Mouse (Mus musculus) forebrain, embryonic 13.5 days (tissue): ENCODE data around the gene Dgki. TPM values are rescaled to one million over a fixed set of nuclear protein-coding genes. Genes with fewer than 3 reads are reported as not detected.
A peak's percentile ranks its signal among the peaks of the same experiment; 100 is the strongest.

Experiments
- ATAC-seq: fragments of 200-750 bp; cut with Nextera tagmentation; 2 replicates; pipeline ENCODE4 v1.8.0; 2017
- H3K27ac ChIP-seq: fragments of 300-500 bp; sonication (generic); 2 replicates; pipeline ENCODE4 v1.5.1; 2015; ENCODE audit warnings: inconsistent platforms, mild to moderate bottlenecking, moderate library complexity
- H3K27me3 ChIP-seq: fragments of 300-500 bp; sonication (generic); 2 replicates; pipeline ENCODE4 v1.6.1; 2015; ENCODE audit warnings: mild to moderate bottlenecking, inconsistent platforms
- H3K36me3 ChIP-seq: fragments of 300-500 bp; sonication (generic); 2 replicates; pipeline ENCODE4 v1.6.1; 2015; ENCODE audit warnings: mild to moderate bottlenecking, inconsistent platforms; ENCODE audit not compliant: poor library complexity, severe bottlenecking
- H3K4me1 ChIP-seq: fragments of 300-500 bp; sonication (generic); 2 replicates; pipeline ENCODE4 v1.6.1; 2015; ENCODE audit warnings: inconsistent platforms
- H3K4me2 ChIP-seq: fragments of 300-500 bp; sonication (generic); 2 replicates; pipeline ENCODE4 v1.6.1; 2015; ENCODE audit warnings: inconsistent platforms, mild to moderate bottlenecking, moderate library complexity
- H3K4me3 ChIP-seq: fragments of 300-500 bp; sonication (generic); 2 replicates; pipeline ENCODE4 v1.5.1; 2015; ENCODE audit warnings: mild to moderate bottlenecking, inconsistent platforms
- H3K9ac ChIP-seq: fragments of 300-500 bp; sonication (generic); 2 replicates; pipeline ENCODE4 v1.6.1; 2015; ENCODE audit warnings: mild to moderate bottlenecking, inconsistent platforms
- H3K9me3 ChIP-seq: fragments of 300-500 bp; sonication (generic); replicated peaks from 2 replicates; pipeline ENCODE4 v1.6.1; 2016; ENCODE audit warnings: inconsistent platforms
- WGBS: fragments of 180-500 bp; shearing (Covaris S2); methylation state at CpG from one replicate; pipeline ENCODE4 v1.1.7; 2015; 5-methylcytosine and 5-hydroxymethylcytosine counted together
- polyA plus RNA-seq: library from polyadenylated mRNA; unstranded; fragments of >200 nt; fragmentation: Nextera tagmentation; extraction: Ambion mirVana; gene quantifications from 2 replicates; pipeline ENCODE4 v1.2.1, GENCODE M21; 2015

The Dgki gene
- polyA plus RNA-seq, 1 experiment from 2014 or later, result 4.3 TPM

DNA sequence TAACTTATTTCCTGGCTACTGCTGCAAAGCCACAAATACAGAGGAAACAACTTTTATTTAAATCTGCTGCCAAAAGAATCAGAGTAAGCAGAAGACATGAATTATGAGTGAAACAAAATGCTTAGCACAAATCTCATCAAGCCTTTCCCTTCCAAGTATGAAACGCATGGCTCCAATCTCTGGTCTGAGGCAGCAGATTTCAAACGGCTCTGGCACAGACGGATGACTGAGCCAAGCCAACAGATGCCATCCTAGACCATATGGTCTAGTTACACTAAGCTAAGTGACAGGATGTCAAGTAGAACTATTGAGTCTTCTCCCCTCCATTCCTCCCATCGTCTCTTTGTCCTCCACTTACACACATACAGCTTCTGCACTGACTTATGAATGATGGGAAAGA, 373.5 kb downstream of the Dgki start:
- H3K27ac ChIP-seq, result 0 out of 2 replicates have a peak overlapping the region, but pooled peaks have one; percentile 8
- ATAC-seq, result peak; percentile 88
- H3K9me3 ChIP-seq, result no peaks in the 10 kb centered on the region
- 73% methylated on average over 4 of the region's 4 CpGs for WGBS
- peaks cover 19% of the 10 kb centered on the region for H3K4me1 ChIP-seq
- no peak overlapping the region for H3K9ac ChIP-seq
- no peaks in the 10 kb centered on the region for H3K27me3 ChIP-seq
- no peak overlapping the region for H3K4me3 ChIP-seq
- H3K36me3 ChIP-seq, result no peaks in the 10 kb centered on the region
- no peak overlapping the region for H3K4me2 ChIP-seq

GRCm38 (mm10) chr6:36922006-36922405, 378.0 kb downstream of the Dgki start:
- H3K9me3 ChIP-seq, result peaks cover 5% of the 10 kb centered on the region
- H3K4me1 ChIP-seq, result peaks cover 3% of the 10 kb centered on the region; the same call in 1 of the 2 replicates
- H3K36me3 ChIP-seq, result peaks cover 7% of the 10 kb centered on the region; the same call in 1 of the 2 replicates
- no peaks in the 10 kb centered on the region for H3K27me3 ChIP-seq
- ATAC-seq, result no peak
- H3K4me2 ChIP-seq, result no peak overlapping the region
- H3K9ac ChIP-seq, result no peak overlapping the region
- 91% methylated on average over 4 of the region's 4 CpGs for WGBS
- H3K27ac ChIP-seq, result no peak overlapping the region
- no peak overlapping the region for H3K4me3 ChIP-seq

GRCm38 (mm10) chr6:36911586-36911985, 388.4 kb downstream of the Dgki start:
- H3K9ac ChIP-seq, result no peak overlapping the region
- no peaks in the 10 kb centered on the region for H3K36me3 ChIP-seq
- no peak overlapping the region for H3K4me2 ChIP-seq
- H3K27me3 ChIP-seq, result no peaks in the 10 kb centered on the region
- H3K4me1 ChIP-seq, result peaks cover 7% of the 10 kb centered on the region; the same call in 1 of the 2 replicates
- 23% methylated on average over 6 of the region's 6 CpGs for WGBS
- no peak overlapping the region for H3K4me3 ChIP-seq
- H3K9me3 ChIP-seq, result no peaks in the 10 kb centered on the region
- ATAC-seq, result no peak
- no peak overlapping the region for H3K27ac ChIP-seq

GRCm38 (mm10) chr6:36907191-36907590, 392.8 kb downstream of the Dgki start:
- Histone ChIP-seq H3K27ac (no peak overlapping the region), H3K4me1 (peaks cover 17% of the 10 kb centered on the region), H3K9ac (no peak overlapping the region), H3K36me3 (no peaks in the 10 kb centered on the region), H3K27me3 (no peaks in the 10 kb centered on the region), H3K9me3 (no peaks in the 10 kb centered on the region), H3K4me3 (no peak overlapping the region), H3K4me2 (no peak overlapping the region)
- ATAC-seq, result no peak
- WGBS, result 76% methylated on average over 3 of the region's 3 CpGs

- Histone ChIP-seq H3K27me3 (no peaks in the 10 kb centered on the region), H3K9ac (no peak overlapping the region), H3K36me3 (no peaks in the 10 kb centered on the region), H3K4me3 (no peak overlapping the region), H3K27ac (no peak overlapping the region), H3K4me1 (peaks cover 10% of the 10 kb centered on the region), H3K9me3 (no peaks in the 10 kb centered on the region), H3K4me2 (no peak overlapping the region)
- ATAC-seq, result no peak
- 94% methylated on average over 3 of the region's 3 CpGs for WGBS
These were observed 394.0 kb downstream of the Dgki start for GRCm38 (mm10) chr6:36905965-36906364.

DNA sequence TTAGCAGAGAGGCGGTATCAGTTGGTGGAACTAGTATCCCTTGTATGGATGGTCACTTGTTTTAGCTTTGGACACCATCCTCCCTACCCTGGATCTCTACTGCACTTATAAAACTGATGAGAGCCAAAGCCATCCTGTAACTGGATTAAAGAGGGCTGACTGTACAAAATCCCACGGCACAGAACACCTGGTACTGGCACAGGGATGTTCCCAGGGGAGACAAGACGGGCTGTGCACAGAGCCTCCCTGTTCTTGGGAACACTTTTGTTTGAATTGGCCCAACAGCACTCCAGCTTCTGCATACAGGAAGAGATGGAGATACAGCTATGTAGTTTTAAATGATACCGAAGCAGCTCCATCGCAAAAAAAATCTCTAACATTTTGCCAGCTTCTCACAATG, 395.1 kb downstream of the Dgki start:
- H3K27ac ChIP-seq, result no peak overlapping the region
- no peaks in the 10 kb centered on the region for H3K9me3 ChIP-seq
- H3K4me1 ChIP-seq, result peaks cover 10% of the 10 kb centered on the region
- H3K4me3 ChIP-seq, result no peak overlapping the region
- WGBS, result 88% methylated on average over 5 of the region's 5 CpGs
- ATAC-seq, result no peak
- H3K9ac ChIP-seq, result no peak overlapping the region
- no peaks in the 10 kb centered on the region for H3K36me3 ChIP-seq
- no peaks in the 10 kb centered on the region for H3K27me3 ChIP-seq
- no peak overlapping the region for H3K4me2 ChIP-seq

DNA sequence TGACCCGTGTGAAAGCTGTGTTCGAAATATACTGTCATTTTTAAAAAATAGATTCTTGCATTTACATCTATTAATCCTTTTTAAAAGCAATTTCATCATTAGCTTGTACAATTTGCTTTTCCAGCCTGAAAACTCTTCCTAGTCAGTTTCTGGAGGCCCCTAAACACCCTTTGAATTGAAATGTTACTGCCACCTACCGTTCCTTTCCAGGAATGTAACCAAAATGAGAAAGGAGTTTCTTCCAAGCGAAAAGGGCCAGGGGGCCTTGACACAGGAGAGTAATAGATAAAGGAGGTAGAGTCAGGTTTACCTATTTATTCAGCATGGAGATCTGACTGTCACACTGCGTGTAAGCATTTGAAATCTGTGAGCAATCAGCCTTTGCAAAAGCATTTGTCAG, 396.2 kb downstream of the Dgki start:
- 16% methylated on average over 5 of the region's 5 CpGs for WGBS
- Histone ChIP-seq H3K27ac (peak overlapping the region; percentile 27; the same call in 1 of the 2 replicates), H3K9ac (no peak overlapping the region)

DNA sequence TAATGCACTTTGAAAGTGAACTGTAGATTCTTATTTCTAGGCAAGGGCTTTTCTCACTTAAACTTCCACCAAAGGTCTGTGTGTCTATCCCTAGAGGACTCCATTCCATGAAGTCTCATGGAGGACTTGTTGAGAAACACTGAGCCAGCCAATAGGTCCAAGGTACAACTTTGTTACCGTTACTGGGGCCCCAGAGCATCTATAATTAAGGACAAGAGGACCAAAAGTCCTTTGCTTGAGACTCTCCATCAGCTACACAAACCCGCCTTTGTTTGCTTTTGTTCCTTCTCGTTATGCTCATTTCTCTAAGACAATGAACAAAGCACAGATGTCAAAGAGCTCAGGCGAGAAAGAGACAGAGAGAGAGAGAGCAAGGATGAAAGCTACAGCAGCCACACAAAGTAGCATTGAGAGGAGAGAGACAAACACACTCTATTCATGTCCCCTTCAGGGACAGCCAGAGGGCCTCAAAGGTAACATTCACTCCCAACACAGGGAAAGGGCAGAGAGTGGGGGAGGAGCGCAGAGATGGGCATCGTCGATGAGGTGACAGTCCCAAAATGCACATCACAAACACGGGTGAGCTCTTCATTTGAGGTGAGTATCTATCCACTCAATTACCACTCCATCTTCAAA, 396.7 kb downstream of the Dgki start:
- Histone ChIP-seq H3K4me2 (0 out of 2 replicates have a peak overlapping the region, but pooled peaks have one; percentile 10), H3K4me3 (no peak overlapping the region), H3K4me1 (peaks cover 10% of the 10 kb centered on the region), H3K9ac (no peak overlapping the region), H3K9me3 (no peaks in the 10 kb centered on the region), H3K27me3 (no peaks in the 10 kb centered on the region), H3K36me3 (no peaks in the 10 kb centered on the region), H3K27ac (peak overlapping the region; percentile 27)
- 5% methylated on average over 8 of the region's 8 CpGs for WGBS
- ATAC-seq, result peak; percentile 55; the same call in 1 of the 2 replicates

More for the DNA sequence above, 396.2 kb downstream of the Dgki start:
- Histone ChIP-seq H3K4me1 (peaks cover 10% of the 10 kb centered on the region), H3K4me3 (no peak overlapping the region), H3K36me3 (no peaks in the 10 kb centered on the region), H3K4me2 (0 out of 2 replicates have a peak overlapping the region, but pooled peaks have one; percentile 10), H3K9me3 (no peaks in the 10 kb centered on the region), H3K27me3 (no peaks in the 10 kb centered on the region)
- ATAC-seq, result peak; percentile 75

- WGBS, result 76% methylated on average over 4 of the region's 4 CpGs
- H3K4me3 ChIP-seq, result no peak overlapping the region
These were observed 400.1 kb downstream of the Dgki start for GRCm38 (mm10) chr6:36899872-36900271.

GRCm38 (mm10) chr6:36898412-36898811, 401.6 kb downstream of the Dgki start:
- no peak overlapping the region for H3K4me2 ChIP-seq
- 85% methylated on average over 6 of the region's 6 CpGs for WGBS
- no peak overlapping the region for H3K27ac ChIP-seq
- peaks cover 8% of the 10 kb centered on the region for H3K4me1 ChIP-seq
- H3K9ac ChIP-seq, result no peak overlapping the region
- no peaks in the 10 kb centered on the region for H3K36me3 ChIP-seq
- no peak for ATAC-seq
- H3K27me3 ChIP-seq, result no peaks in the 10 kb centered on the region
- H3K9me3 ChIP-seq, result no peaks in the 10 kb centered on the region
- no peak overlapping the region for H3K4me3 ChIP-seq

More at GRCm38 (mm10) chr6:36899872-36900271, 400.1 kb downstream of the Dgki start:
- Histone ChIP-seq H3K27ac (no peak overlapping the region), H3K4me1 (peaks cover 10% of the 10 kb centered on the region), H3K9ac (no peak overlapping the region), H3K4me2 (no peak overlapping the region), H3K36me3 (no peaks in the 10 kb centered on the region), H3K27me3 (no peaks in the 10 kb centered on the region), H3K9me3 (no peaks in the 10 kb centered on the region)
- no peak for ATAC-seq

DNA sequence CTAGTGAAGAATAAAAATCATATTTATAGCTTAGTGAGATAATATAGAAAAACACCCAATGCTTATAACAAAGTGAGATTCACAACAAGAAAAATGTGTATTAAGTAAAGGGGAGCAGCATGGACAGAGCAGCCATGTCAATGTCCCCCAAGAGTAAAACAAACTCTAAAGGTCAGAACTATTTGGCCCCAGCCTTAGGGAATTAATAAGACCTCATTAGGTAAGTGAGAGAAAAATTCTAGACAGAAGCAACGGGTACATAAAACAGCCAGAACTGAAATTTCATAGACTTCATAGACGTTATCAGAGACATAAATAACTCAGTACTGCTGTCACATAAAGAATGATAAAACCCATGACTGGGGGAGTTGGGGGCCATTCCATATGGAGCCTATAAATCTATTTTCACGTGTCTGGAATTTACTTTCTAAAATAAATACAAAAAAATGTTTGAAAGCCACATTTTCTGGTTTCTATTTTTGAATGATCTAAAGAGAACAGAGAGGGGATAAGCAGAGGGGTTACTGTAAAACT, 402.3 kb downstream of the Dgki start:
- Histone ChIP-seq H3K27ac (no peak overlapping the region), H3K36me3 (no peaks in the 10 kb centered on the region), H3K4me3 (no peak overlapping the region), H3K9me3 (no peaks in the 10 kb centered on the region), H3K4me2 (no peak overlapping the region), H3K4me1 (peaks cover under 1% of the 10 kb centered on the region; the same call in 1 of the 2 replicates), H3K27me3 (no peaks in the 10 kb centered on the region), H3K9ac (no peak overlapping the region)
- ATAC-seq, result no peak
- 83% methylated on average over 3 of the region's 3 CpGs for whole genome bisulfite sequencing

DNA sequence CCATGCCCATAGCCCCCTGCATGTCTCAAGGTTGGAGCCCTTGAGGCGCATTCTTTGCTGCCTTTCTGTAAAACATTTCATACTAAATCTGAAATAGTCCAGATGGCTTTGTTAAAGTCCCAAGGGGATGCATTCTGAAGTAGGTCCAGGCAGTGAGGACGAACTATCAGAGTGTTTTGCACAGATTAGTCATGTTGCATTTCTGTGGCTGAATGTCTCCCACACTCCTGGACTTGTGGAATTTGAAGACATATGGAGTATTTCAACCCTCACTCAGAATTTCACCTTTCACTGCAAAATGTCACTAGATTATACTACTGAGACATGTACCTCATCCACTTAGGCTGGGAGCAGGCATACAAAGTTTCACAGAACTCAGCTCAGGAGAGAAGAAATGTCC, 403.3 kb downstream of the Dgki start:
- Histone ChIP-seq H3K36me3 (no peaks in the 10 kb centered on the region), H3K27ac (no peak overlapping the region), H3K9me3 (no peaks in the 10 kb centered on the region), H3K9ac (no peak overlapping the region), H3K4me1 (no peaks in the 10 kb centered on the region), H3K4me3 (no peak overlapping the region), H3K27me3 (no peaks in the 10 kb centered on the region), H3K4me2 (no peak overlapping the region)
- ATAC-seq, result no peak
- 86% methylated on average over 2 of the region's 2 CpGs for WGBS
